Mouse (Mus musculus) stomach, embryonic 14.5 days (tissue): ENCODE results near the gene Tmem267. TPM values are rescaled to one million over a fixed set of nuclear protein-coding genes. Genes with fewer than 3 reads are reported as not detected.

ENCODE experiments used
- ATAC-seq: fragments of 200-750 bp; cut with Nextera tagmentation; 2 replicates; pipeline ENCODE4 v1.8.0; 2017; ENCODE audit warnings: low read depth, moderate TSS enrichment; ENCODE audit not compliant: insufficient number of reproducible peaks, insufficient read depth, low FRiP score
- H3K27ac ChIP-seq: fragments of 300-500 bp; sonication (generic); 2 replicates; pipeline ENCODE4 v1.5.1; 2014; ENCODE audit warnings: mild to moderate bottlenecking, low read length, moderate library complexity, mixed read lengths
- H3K27me3 ChIP-seq: fragments of 300-500 bp; sonication (generic); 2 replicates; pipeline ENCODE4 v1.6.1; 2014; ENCODE audit warnings: low read length, control low read depth, mixed read lengths; ENCODE audit not compliant: control insufficient read depth, insufficient read depth
- H3K36me3 ChIP-seq: fragments of 300-500 bp; sonication (generic); 2 replicates; pipeline ENCODE4 v1.6.1; 2014; ENCODE audit warnings: mild to moderate bottlenecking, control low read depth, low read length, moderate library complexity, mixed read lengths; ENCODE audit not compliant: control insufficient read depth, insufficient read depth
- H3K4me1 ChIP-seq: fragments of 300-500 bp; sonication (generic); 2 replicates; pipeline ENCODE4 v1.6.1; 2014; ENCODE audit warnings: low read length, control low read depth, mixed read lengths; ENCODE audit not compliant: control insufficient read depth, insufficient read depth
- H3K4me2 ChIP-seq: fragments of 300-500 bp; sonication (generic); replicated peaks from 2 replicates; pipeline ENCODE4 v1.6.1; 2014; ENCODE audit warnings: low read depth, low read length, control low read depth
- H3K4me3 ChIP-seq: fragments of 300-500 bp; sonication (generic); 2 replicates; pipeline ENCODE4 v1.5.1; 2014; ENCODE audit warnings: low read depth, low read length, control low read depth
- H3K9ac ChIP-seq: fragments of 300-500 bp; sonication (generic); replicated peaks from 2 replicates; pipeline ENCODE4 v1.6.1; 2014; ENCODE audit warnings: low read depth, mild to moderate bottlenecking, control low read depth, low read length, moderate library complexity, mixed read lengths
- H3K9me3 ChIP-seq: fragments of 300-500 bp; sonication (generic); 2 replicates; pipeline ENCODE4 v1.6.1; 2016; ENCODE audit warnings: low read depth, low read length, control low read depth; ENCODE audit not compliant: control insufficient read depth
- WGBS: fragments of 180-500 bp; shearing (Covaris S2); extraction: QIAGEN DNeasy Blood & Tissue Kit; methylation state at CpG from one replicate; pipeline ENCODE4 v1.1.7; 2014; 5-methylcytosine and 5-hydroxymethylcytosine counted together
- polyA plus RNA-seq: library from polyadenylated mRNA; unstranded; fragments of >200 nt; fragmentation: Nextera tagmentation; extraction: Ambion mirVana; gene quantifications from 2 replicates; pipeline ENCODE4 v1.2.1, GENCODE M21; 2014

The Tmem267 gene
- polyA plus RNA-seq, 1 experiment from 2014 or later = 1.2 TPM

DNA sequence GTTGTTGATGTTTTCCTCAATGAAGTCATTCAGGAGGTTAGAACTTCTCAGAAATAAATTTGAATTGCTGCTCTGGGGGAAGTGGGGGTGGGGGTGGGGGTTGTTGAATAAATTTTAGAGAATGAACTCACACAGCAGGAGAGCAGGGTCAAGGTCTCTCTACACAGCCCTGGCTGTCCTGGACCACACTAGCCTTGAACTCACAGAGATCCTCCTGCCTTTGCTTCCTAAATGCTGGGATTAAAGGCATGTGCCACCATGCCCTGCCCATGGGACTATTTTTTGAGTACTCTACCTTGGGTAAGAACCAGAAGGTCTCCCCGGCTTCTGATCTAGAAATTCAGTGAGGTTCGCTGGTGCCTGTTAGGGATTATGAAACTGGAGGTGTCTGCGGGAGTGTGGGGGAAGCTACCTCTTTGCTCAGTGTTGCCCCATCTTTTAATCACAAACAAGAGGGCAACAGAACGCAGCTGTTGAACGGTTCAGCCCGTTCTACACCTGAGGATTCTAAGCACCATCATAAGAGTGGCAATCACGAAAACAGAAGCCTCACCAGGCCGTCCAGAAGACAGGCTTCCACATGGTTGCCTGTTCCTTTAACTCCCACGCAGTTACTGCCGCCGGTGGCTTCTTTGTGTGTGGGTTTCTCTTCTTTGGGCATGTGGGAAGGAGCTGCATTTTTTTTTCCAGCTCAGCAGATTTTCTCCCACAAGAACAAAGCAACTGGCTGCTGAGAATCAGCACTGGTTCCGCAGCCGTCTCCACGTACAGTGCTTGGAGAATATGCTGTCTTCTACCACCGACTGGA is 161.3 kb downstream of the Tmem267 start:
- Histone ChIP-seq H3K27me3 (no peaks in the 10 kb centered on the region), H3K9me3 (no peaks in the 10 kb centered on the region), H3K27ac (no peak overlapping the region), H3K4me3 (no peak overlapping the region), H3K4me2 (no peak overlapping the region), H3K4me1 (no peaks in the 10 kb centered on the region), H3K36me3 (no peaks in the 10 kb centered on the region), H3K9ac (no peak overlapping the region)
- no peak for ATAC-seq
- 54% methylated on average over 15 of the region's 15 CpGs for WGBS

DNA sequence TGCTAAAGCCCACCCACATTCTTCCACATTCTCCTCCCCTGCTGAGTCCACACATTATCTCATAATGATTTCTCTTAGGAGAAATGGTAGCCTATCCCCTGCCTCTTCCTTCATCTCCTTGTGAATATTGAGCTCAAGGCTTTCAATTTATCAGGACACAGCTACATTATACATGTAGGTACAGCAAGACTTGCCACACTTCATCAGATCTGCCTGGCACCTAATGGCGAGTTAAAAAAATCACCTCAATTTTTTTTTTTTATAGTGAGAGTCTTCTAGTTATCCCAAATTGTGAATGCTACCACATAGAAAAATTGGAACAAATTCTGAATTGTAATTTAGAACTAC is 161.8 kb downstream of the Tmem267 start:
- Histone ChIP-seq H3K4me2 (no peak overlapping the region), H3K4me3 (no peak overlapping the region), H3K9me3 (no peaks in the 10 kb centered on the region)

DNA sequence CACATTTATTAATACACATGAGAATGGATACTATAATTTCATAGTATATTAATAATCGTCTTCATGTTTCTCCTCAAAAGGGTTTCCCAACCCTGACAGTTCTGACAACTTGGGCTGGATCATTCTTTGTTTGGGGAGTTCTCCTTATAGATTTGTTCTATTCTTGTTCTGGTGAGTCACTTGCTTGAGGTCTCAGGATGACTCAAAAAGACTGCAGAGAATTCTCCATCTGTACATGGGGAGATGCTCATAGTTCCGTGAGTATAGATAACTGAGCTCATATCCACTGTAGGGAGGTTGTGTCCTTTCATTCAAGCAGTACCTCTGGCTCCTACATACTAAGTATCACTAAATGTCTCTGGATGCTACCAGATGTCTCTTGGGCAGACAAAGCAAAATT is 166.9 kb downstream of the Tmem267 start:
- no peak overlapping the region for H3K4me2 ChIP-seq
- no peaks in the 10 kb centered on the region for H3K36me3 ChIP-seq
- H3K9me3 ChIP-seq = no peaks in the 10 kb centered on the region; the same call in 1 of the 2 replicates
- no peak overlapping the region for H3K9ac ChIP-seq
- H3K4me1 ChIP-seq = no peaks in the 10 kb centered on the region
- H3K4me3 ChIP-seq = no peak overlapping the region
- H3K27ac ChIP-seq = no peak overlapping the region
- WGBS = 88% methylated on average over 2 of the region's 2 CpGs
- ATAC-seq = no peak
- no peaks in the 10 kb centered on the region for H3K27me3 ChIP-seq

More for the DNA sequence above, 161.8 kb downstream of the Tmem267 start:
- WGBS = 89% methylated on average over 1 of the region's 1 CpGs
- no peaks in the 10 kb centered on the region for H3K4me1 ChIP-seq
- no peak overlapping the region for H3K27ac ChIP-seq
- no peak overlapping the region for H3K9ac ChIP-seq
- H3K27me3 ChIP-seq = no peaks in the 10 kb centered on the region
- no peaks in the 10 kb centered on the region for H3K36me3 ChIP-seq
- ATAC-seq = no peak

DNA sequence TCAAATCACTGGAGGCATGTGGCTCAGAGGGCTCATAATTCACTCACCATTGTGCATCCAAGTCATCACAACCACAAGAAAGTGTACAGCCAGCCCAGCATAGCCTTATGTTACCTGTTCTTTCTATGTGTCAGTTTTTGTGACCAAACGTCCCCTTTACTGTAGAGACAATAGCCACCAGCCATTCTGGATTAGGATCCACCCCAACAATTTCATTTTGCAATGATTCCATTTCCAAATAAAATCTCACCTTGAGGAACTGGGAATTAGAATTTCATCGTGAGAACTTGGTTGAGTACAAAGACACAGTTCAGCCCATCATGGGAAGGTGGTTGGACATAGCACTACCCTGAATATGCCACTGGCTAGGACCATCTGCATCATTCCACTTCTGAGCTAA is 168.4 kb downstream of the Tmem267 start:
- Histone ChIP-seq H3K36me3 (no peaks in the 10 kb centered on the region), H3K4me3 (no peak overlapping the region), H3K9ac (no peak overlapping the region), H3K4me1 (no peaks in the 10 kb centered on the region), H3K27me3 (no peaks in the 10 kb centered on the region), H3K27ac (no peak overlapping the region), H3K4me2 (no peak overlapping the region), H3K9me3 (no peaks in the 10 kb centered on the region; the same call in 1 of the 2 replicates)
- ATAC-seq = no peak
- WGBS = 76% methylated on average over 2 of the region's 2 CpGs

- no peak overlapping the region for H3K9ac ChIP-seq
- no peaks in the 10 kb centered on the region for H3K36me3 ChIP-seq
- H3K4me3 ChIP-seq = no peak overlapping the region
- no peak overlapping the region for H3K4me2 ChIP-seq
- no peak overlapping the region for H3K27ac ChIP-seq
- no peaks in the 10 kb centered on the region; the same call in 1 of the 2 replicates for H3K9me3 ChIP-seq
- WGBS = 80% methylated on average over 6 of the region's 6 CpGs
- no peaks in the 10 kb centered on the region for H3K27me3 ChIP-seq
- no peak for ATAC-seq
- no peaks in the 10 kb centered on the region for H3K4me1 ChIP-seq
Observed at GRCm38 (mm10) chr13:119656846-119657416, 169.1 kb downstream of the Tmem267 start.

Other genes with a start within 250 kb of the Tmem267 start
- 87.6 and 88.3 TPM in 2 replicates for gene Paip1, start 59.4 kb upstream of the Tmem267 start, polyA plus RNA-seq
- gene 4833420G17Rik, start 25.3 kb upstream of the Tmem267 start, polyA plus RNA-seq = 76.5 and 79.3 TPM in 2 replicates
- gene 3110070M22Rik, start 344 bp downstream of the Tmem267 start, polyA plus RNA-seq = 1.4 and 2.1 TPM in 2 replicates
- 0.09 and 0.15 TPM in 2 replicates for gene Ccl28, start 135.8 kb downstream of the Tmem267 start, polyA plus RNA-seq
- gene Hmgcs1, start 202.3 kb downstream of the Tmem267 start, polyA plus RNA-seq = 178 and 217 TPM in 2 replicates